Comparison of ENCODE assay signal across 15 mouse cellular contexts in genomic region chr1:153351034-153351433, GRCm38 (mm10). TPM values are rescaled to one million over a fixed set of nuclear protein-coding genes. Genes with fewer than 3 reads are reported as not detected.
DNase-seq lines count a peak whose midpoint lies in the region; TF ChIP-seq lines count a peak whose summit lies in the region.
"Had no signal": no experiment of that assay in that cellular context is flagged by ENCODE, and none has a peak within 500 bp of the region (broad histone marks: within the 10 kb centered on the region; RNA-seq: fewer than 3 reads in every experiment).

No protein-coding gene starts in this region.

- peak overlapping the region; percentile 59 for H3K27ac ChIP-seq in bone marrow macrophage, adult 2 months (ENCODE audit: insufficient read depth, low read depth, low read length)
- H3K27ac ChIP-seq: kidney, postnatal 0 days; liver, embryonic 14.5 days; neural tube, embryonic 15.5 days; stomach, postnatal 0 days had no signal

- intact Hi-C loops in heart, postnatal 10 days (cut with DNase I) = no loop called here

- peak; percentile 45 to 67 for DNase-seq in heart, adult 18-20 months
- no peak for DNase-seq in heart, postnatal 10 days
- peak; percentile 70 for DNase-seq in 416B (ENCODE audit: low read depth)
- peak; percentile 82 for DNase-seq in lung, postnatal 36 days
- no peak for DNase-seq in layer of hippocampus, adult 9-11 months
- DNase-seq in urinary bladder, adult 18-20 months (ENCODE audit: low spot score in 2 of 2) = no peak
- DNase-seq in cerebellum, adult 8-10 months = no peak
- DNase-seq: gastrocnemius, postnatal 36 days; retina, postnatal 1 day; thymus, postnatal 4 days had no signal

- TF ChIP-seq CTCF in bone marrow macrophage, adult 2 months (IDR thresholded peaks at IDR 0.05; ENCODE audit: low read depth, low read length) = no peak

- no peak for TF ChIP-seq POLR2A in bone marrow macrophage, adult 2 months (IDR thresholded peaks at IDR 0.05; ENCODE audit: borderline replicate concordance, low read depth, low read length)

- peaks cover 42% of the 10 kb centered on the region for H3K4me1 ChIP-seq in bone marrow macrophage, adult 2 months (ENCODE audit: control insufficient read depth, insufficient read depth, low read length)

- H3K4me3 ChIP-seq in bone marrow macrophage, adult 2 months (ENCODE audit: insufficient read depth, low read length) = no peak overlapping the region
- H3K4me3 ChIP-seq: neural tube, embryonic 15.5 days had no signal

RNA-seq across cellular contexts. Expression of gene Lamc1, which starts 18.4 kb away (rescaled TPM):
- 10 to 100 TPM; 83.1 to 94.8 TPM for total RNA-seq in heart, adult 18-20 months (2021)
- 100 to 1,000 TPM; 415 to 420 TPM for total RNA-seq in heart, postnatal 10 days (2021)
- polyA plus RNA-seq in bone marrow macrophage, adult 2 months (2012; ENCODE audit: insufficient read depth, insufficient read length, missing spikeins) = 15.5 and 16.4 TPM in 2 replicates

Comparison
In these comparisons a context has a peak if more than half of its experiments do, and no peak if none do; other contexts are left out.
1. DNase-seq: peak in heart, adult 18-20 months (2 of 2), 416B (single experiment) and lung, postnatal 36 days (single experiment); none in heart, postnatal 10 days (0 of 2), layer of hippocampus, adult 9-11 months (single experiment), urinary bladder, adult 18-20 months (0 of 2) and cerebellum, adult 8-10 months (single experiment).
2. RNA of gene Lamc1, which starts 18.4 kb away (total RNA-seq): 415 to 420 TPM in heart, postnatal 10 days; 83.1 to 94.8 TPM in heart, adult 18-20 months; every median in the first group is over 4 times any median in the second.